In the genomic region with DNA sequence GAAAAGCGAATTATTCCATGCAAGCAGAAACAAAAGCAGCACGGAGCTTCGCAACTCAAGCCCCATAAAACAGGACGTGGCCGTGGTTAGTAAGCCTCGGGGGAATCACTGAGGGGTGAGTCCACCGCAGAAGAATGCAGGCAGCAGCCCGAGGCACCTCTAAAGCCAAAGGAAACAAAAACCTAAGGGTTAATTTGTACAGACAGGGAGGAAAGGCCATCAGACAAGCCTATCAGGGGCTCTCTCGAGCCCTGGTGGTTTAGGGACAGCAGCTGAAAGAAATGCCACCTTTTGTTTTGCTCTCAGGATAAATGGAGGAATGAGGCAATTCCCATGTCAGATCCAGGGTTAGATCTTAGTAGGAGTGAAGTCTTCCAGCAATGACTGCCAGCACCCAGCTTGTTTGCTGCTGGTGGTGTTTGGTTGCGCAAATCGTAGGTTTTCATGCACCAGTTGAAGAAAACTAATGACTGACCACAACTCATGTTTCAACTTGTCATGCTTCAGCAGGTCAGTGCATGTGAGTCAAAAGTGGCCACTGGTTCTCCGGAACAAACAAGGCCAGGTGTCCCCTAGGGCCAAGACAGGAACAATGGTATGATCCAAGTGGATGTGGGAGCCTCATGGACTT, we compare ENCODE assay signal across 8 mouse cellular contexts.
DNase-seq lines count a peak whose midpoint lies in the region; ATAC-seq and TF ChIP-seq lines count a peak whose summit lies in the region.

No protein-coding gene starts in this region.

- no peak for TF ChIP-seq CTCF in stomach, postnatal 0 days (IDR thresholded peaks at IDR 0.05; ENCODE audit: low read depth)

- no peaks in the 10 kb centered on the region for H3K9me3 ChIP-seq in stomach, postnatal 0 days (ENCODE audit: control insufficient read depth, low read length)

- no peak overlapping the region for H3K4me2 ChIP-seq in stomach, postnatal 0 days (replicated peaks; ENCODE audit: low read depth)

- no peak overlapping the region for H3K27ac ChIP-seq in stomach, postnatal 0 days (replicated peaks)

- H3K36me3 ChIP-seq in stomach, postnatal 0 days (ENCODE audit: control insufficient read depth, insufficient read depth, low read length), result no peaks in the 10 kb centered on the region

- 34% methylated on average over 12 of the region's 12 CpGs for WGBS in stomach, postnatal 0 days

- no peak for TF ChIP-seq EP300 in stomach, postnatal 0 days (optimal IDR thresholded peaks at IDR 0.05)

- peak; percentile 18 for DNase-seq in lung, postnatal 36 days
- no peak for DNase-seq in lung, postnatal 4 days
- peak; percentile 69 to 79 for DNase-seq in heart, adult 18-20 months
- peak; percentile 31 for DNase-seq in kidney, postnatal 10 days
- DNase-seq in urinary bladder, postnatal 36 days (ENCODE audit: low spot score in 2 of 2), result peak; percentile 49 to 68
- DNase-seq in thymus, adult 18-20 months, result no peak
- DNase-seq in stomach, postnatal 0 days (ENCODE audit: low spot score), result no peak
- DNase-seq in right cerebral cortex, postnatal 4 days, result no peak

- H3K4me1 ChIP-seq in stomach, postnatal 0 days (replicated peaks; ENCODE audit: control insufficient read depth, insufficient read depth), result no peaks in the 10 kb centered on the region

- no peak overlapping the region for H3K4me3 ChIP-seq in stomach, postnatal 0 days (ENCODE audit: low read depth, low read length)

- ATAC-seq in stomach, postnatal 0 days (ENCODE audit: low FRiP score, low TSS enrichment), result no peak

- H3K27me3 ChIP-seq in stomach, postnatal 0 days (ENCODE audit: control insufficient read depth, insufficient read depth, low read length), result no peaks in the 10 kb centered on the region

- H3K9ac ChIP-seq in stomach, postnatal 0 days (ENCODE audit: low read length), result no peak overlapping the region

Comparison
In these comparisons a context has a peak if more than half of its experiments do, and no peak if none do; other contexts are left out.
1. DNase-seq: peak in lung, postnatal 36 days (single experiment), heart, adult 18-20 months (2 of 2), kidney, postnatal 10 days (single experiment) and urinary bladder, postnatal 36 days (2 of 2); none in lung, postnatal 4 days (0 of 2), thymus, adult 18-20 months (0 of 2), stomach, postnatal 0 days (single experiment) and right cerebral cortex, postnatal 4 days (single experiment).